In the genomic region with DNA sequence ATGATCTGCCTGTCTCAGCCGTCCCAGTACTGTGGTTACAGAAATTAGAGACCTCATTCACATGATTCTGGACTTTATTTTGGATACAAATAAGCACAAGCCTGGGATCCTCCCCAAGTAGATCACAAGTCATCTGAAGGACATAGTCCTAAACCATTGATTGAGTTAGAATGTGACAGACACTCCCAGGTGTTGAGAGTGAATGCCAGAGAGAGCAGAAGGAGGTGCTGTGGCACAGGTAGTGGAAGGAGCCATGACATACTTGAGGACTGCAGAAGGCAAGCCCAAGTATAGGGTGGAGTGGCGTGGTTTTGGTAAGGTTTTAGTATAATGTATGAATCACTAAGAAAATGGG, we compare ENCODE assay signal across 26 mouse cellular contexts. TPM values are rescaled to one million over a fixed set of nuclear protein-coding genes. Genes with fewer than 3 reads are reported as not detected.
DNase-seq lines count a peak whose midpoint lies in the region; ATAC-seq and TF ChIP-seq lines count a peak whose summit lies in the region.
"Had no signal": no experiment of that assay in that cellular context is flagged by ENCODE, and none has a peak within 500 bp of the region (broad histone marks: within the 10 kb centered on the region; RNA-seq: fewer than 3 reads in every experiment).

No protein-coding gene starts in this region.

- ATAC-seq in liver, embryonic 11.5 days (replicated peaks; ENCODE audit: low FRiP score): no peak
- 0 out of 2 replicates have a peak, but pooled peaks have one; percentile 9 for ATAC-seq in intestine, embryonic 16.5 days
- no peak for ATAC-seq in kidney, embryonic 15.5 days (replicated peaks; ENCODE audit: low FRiP score)
- ATAC-seq: forebrain, embryonic 16.5 days; Patski had no signal

- H3K27me3 ChIP-seq in liver, adult 2 months (ENCODE audit: control insufficient read depth, insufficient read depth, low read length): no peaks in the 10 kb centered on the region
- no peaks in the 10 kb centered on the region for H3K27me3 ChIP-seq in liver, embryonic 11.5 days (replicated peaks; ENCODE audit: control insufficient read depth, insufficient read depth, low read length)
- no peaks in the 10 kb centered on the region for H3K27me3 ChIP-seq in intestine, embryonic 16.5 days (replicated peaks; ENCODE audit: control insufficient read depth, insufficient read depth, low read length)
- no peaks in the 10 kb centered on the region for H3K27me3 ChIP-seq in kidney, embryonic 15.5 days
- H3K27me3 ChIP-seq: embryonic facial prominence, embryonic 15.5 days; liver, embryonic 15.5 days; lung, embryonic 15.5 days had no signal

- no peak overlapping the region for H3K27ac ChIP-seq in liver, adult 2 months (replicated peaks; ENCODE audit: insufficient read depth, low read depth, low read length)
- H3K27ac ChIP-seq in liver, embryonic 11.5 days (ENCODE audit: low read depth, low read length): no peak overlapping the region
- H3K27ac ChIP-seq in intestine, embryonic 16.5 days (ENCODE audit: low read length): no peak overlapping the region
- no peak overlapping the region for H3K27ac ChIP-seq in left cerebral cortex, adult 2 months
- no peak overlapping the region for H3K27ac ChIP-seq in kidney, embryonic 15.5 days
- H3K27ac ChIP-seq: embryonic facial prominence, embryonic 15.5 days; hindbrain, embryonic 10.5 days; liver, embryonic 15.5 days; lung, embryonic 15.5 days had no signal

- H3K79me2 ChIP-seq in liver, adult 2 months (ENCODE audit: control insufficient read depth, insufficient read depth, low read length): no peaks in the 10 kb centered on the region

- intact Hi-C loops in left cerebral cortex, adult 2 months (cut with DNase I): no loop called here

- no peaks in the 10 kb centered on the region for H3K36me3 ChIP-seq in liver, adult 2 months (ENCODE audit: control insufficient read depth, insufficient read depth, low read length)
- no peaks in the 10 kb centered on the region for H3K36me3 ChIP-seq in liver, embryonic 11.5 days (ENCODE audit: control insufficient read depth, insufficient read depth, low read length)
- H3K36me3 ChIP-seq in intestine, embryonic 16.5 days (ENCODE audit: control insufficient read depth, insufficient read depth, low read length): no peaks in the 10 kb centered on the region
- H3K36me3 ChIP-seq in kidney, embryonic 15.5 days: no peaks in the 10 kb centered on the region
- H3K36me3 ChIP-seq: embryonic facial prominence, embryonic 15.5 days; G1E; hindbrain, embryonic 10.5 days; liver, embryonic 15.5 days; lung, embryonic 15.5 days had no signal

- DNase-seq in heart, adult 11 months: peak; percentile 91
- no peak for DNase-seq in heart, adult 9 months (ENCODE audit: low spot score in 2 of 2)
- DNase-seq in liver, adult 2 months (ENCODE audit: extremely low read depth, low read depth, low spot score): peak; percentile 85
- DNase-seq in liver, embryonic 11.5 days (ENCODE audit: low spot score): no peak
- no peak for DNase-seq in left cerebral cortex, adult 2 months (ENCODE audit: extremely low spot score in 1 of 2, low spot score in 2 of 2)
- no peak for DNase-seq in kidney, adult 9 months
- DNase-seq: adrenal gland, postnatal 36 days; cerebellum, adult 11 months; cerebellum, adult 9-11 months; gastrocnemius, postnatal 25 days; kidney, adult 2 months; kidney, postnatal 36 days; layer of hippocampus, postnatal 36 days; lung, postnatal 36 days; midbrain, embryonic 14.5 days; right cerebral cortex, postnatal 14 days; thymus, postnatal 14 days had no signal

- no peak for TF ChIP-seq POLR2A in liver, adult 2 months (IDR thresholded peaks at IDR 0.05; ENCODE audit: extremely low read depth, insufficient read depth, low read length)

- no peaks in the 10 kb centered on the region for H3K9me3 ChIP-seq in liver, embryonic 11.5 days (ENCODE audit: control insufficient read depth, low read length)
- H3K9me3 ChIP-seq in intestine, embryonic 16.5 days (ENCODE audit: control insufficient read depth, low read length): no peaks in the 10 kb centered on the region
- H3K9me3 ChIP-seq in kidney, embryonic 15.5 days (replicated peaks): no peaks in the 10 kb centered on the region
- H3K9me3 ChIP-seq: embryonic facial prominence, embryonic 15.5 days; G1E; hindbrain, embryonic 10.5 days; liver, embryonic 15.5 days; lung, embryonic 15.5 days had no signal

- H3K9ac ChIP-seq in liver, adult 2 months (ENCODE audit: low read depth, low read length): no peak overlapping the region
- no peak overlapping the region for H3K9ac ChIP-seq in liver, embryonic 11.5 days (ENCODE audit: low read depth, low read length)
- H3K9ac ChIP-seq in intestine, embryonic 16.5 days (ENCODE audit: low read depth, low read length): no peak overlapping the region
- H3K9ac ChIP-seq in kidney, embryonic 15.5 days: no peak overlapping the region
- H3K9ac ChIP-seq: embryonic facial prominence, embryonic 15.5 days; liver, embryonic 15.5 days; lung, embryonic 15.5 days had no signal

- WGBS in liver, adult 2 months: 57% methylated on average over 2 of the region's 2 CpGs
- 68% methylated on average over 2 of the region's 2 CpGs for WGBS in liver, embryonic 11.5 days
- 74% methylated on average over 2 of the region's 2 CpGs for WGBS in intestine, embryonic 16.5 days
- 77% methylated on average over 2 of the region's 2 CpGs for whole genome bisulfite sequencing in kidney, embryonic 15.5 days

- H3K4me2 ChIP-seq in liver, embryonic 11.5 days: no peak overlapping the region
- H3K4me2 ChIP-seq in intestine, embryonic 16.5 days (ENCODE audit: low read depth, low read length): no peak overlapping the region
- no peak overlapping the region for H3K4me2 ChIP-seq in kidney, embryonic 15.5 days
- H3K4me2 ChIP-seq: embryonic facial prominence, embryonic 15.5 days; liver, embryonic 15.5 days; lung, embryonic 15.5 days had no signal

- no peak for TF ChIP-seq CTCF in liver, adult 2 months (IDR thresholded peaks at IDR 0.05; ENCODE audit: low read depth, low read length)
- no peak for TF ChIP-seq CTCF in left cerebral cortex, adult 2 months (IDR thresholded peaks at IDR 0.05)

- H3K4me3 ChIP-seq in liver, adult 2 months (ENCODE audit: insufficient read depth, low read depth, low read length): no peak overlapping the region
- no peak overlapping the region for H3K4me3 ChIP-seq in liver, embryonic 11.5 days (ENCODE audit: low read depth, low read length)
- no peak overlapping the region for H3K4me3 ChIP-seq in intestine, embryonic 16.5 days (ENCODE audit: low read length)
- H3K4me3 ChIP-seq in left cerebral cortex, adult 2 months: no peak overlapping the region
- no peak overlapping the region for H3K4me3 ChIP-seq in kidney, embryonic 15.5 days (replicated peaks)
- H3K4me3 ChIP-seq: embryonic facial prominence, embryonic 15.5 days; hindbrain, embryonic 10.5 days; liver, embryonic 15.5 days; lung, embryonic 15.5 days had no signal

- H3K4me1 ChIP-seq in liver, adult 2 months (ENCODE audit: control insufficient read depth, insufficient read depth, low read length): peaks cover 14% of the 10 kb centered on the region
- no peaks in the 10 kb centered on the region for H3K4me1 ChIP-seq in liver, embryonic 11.5 days (replicated peaks; ENCODE audit: control insufficient read depth, insufficient read depth, low read length)
- no peaks in the 10 kb centered on the region; the same call in 1 of the 2 replicates for H3K4me1 ChIP-seq in intestine, embryonic 16.5 days (ENCODE audit: control insufficient read depth, insufficient read depth, low read length)
- H3K4me1 ChIP-seq in kidney, embryonic 15.5 days: no peaks in the 10 kb centered on the region
- H3K4me1 ChIP-seq: embryonic facial prominence, embryonic 15.5 days; hindbrain, embryonic 10.5 days had no signal

RNA-seq across cellular contexts. Expression of a gene that starts 7.1 kb away (rescaled TPM):
- 62.4 and 73.3 TPM in 2 replicates for total RNA-seq in liver, adult 2 months (2014; rRNA removed)
- 3.6 and 19.7 TPM in 2 replicates for polyA plus RNA-seq in liver, adult 2 months (2012; rRNA removed)
- 11.3 and 11.9 TPM in 2 replicates for polyA plus RNA-seq in liver, embryonic 11.5 days (2014; fragmentation: Nextera tagmentation; extraction: Ambion mirVana)
- 44.9 and 63.4 TPM in 2 replicates for polyA plus RNA-seq in intestine, embryonic 16.5 days (2015; fragmentation: Nextera tagmentation; extraction: Ambion mirVana)
- total RNA-seq in left cerebral cortex, adult 2 months (2021): 1 to 10 TPM; 3.0 to 4.1 TPM
- 10.1 and 11.2 TPM in 2 replicates for polyA plus RNA-seq in kidney, embryonic 15.5 days (2015; fragmentation: Nextera tagmentation; extraction: Ambion mirVana)
- polyA plus RNA-seq: G1E had no signal

Comparison
In these comparisons a context has a peak if more than half of its experiments do, and no peak if none do; other contexts are left out.
1. DNase-seq: peak in heart, adult 11 months (single experiment) and liver, adult 2 months (single experiment); none in heart, adult 9 months (0 of 2), liver, embryonic 11.5 days (single experiment), left cerebral cortex, adult 2 months (0 of 2) and kidney, adult 9 months (single experiment).